Mouse (Mus musculus): ENCODE data around the gene Adam6b. TPM values are rescaled to one million over a fixed set of nuclear protein-coding genes. Genes with fewer than 3 reads are reported as not detected.
A peak's percentile ranks its signal among the peaks of the same experiment; 100 is the strongest.
"Not testable (repeated sequence)": the region's sequence is repeated elsewhere in the genome, so short reads cannot be mapped to it uniquely, and the experiment has no call there.

The Adam6b gene
- not detected for total RNA-seq (2021)
- long read RNA-seq, experiment 1 = 0 reads
- long read RNA-seq, experiment 2 = 0 reads

DNA sequence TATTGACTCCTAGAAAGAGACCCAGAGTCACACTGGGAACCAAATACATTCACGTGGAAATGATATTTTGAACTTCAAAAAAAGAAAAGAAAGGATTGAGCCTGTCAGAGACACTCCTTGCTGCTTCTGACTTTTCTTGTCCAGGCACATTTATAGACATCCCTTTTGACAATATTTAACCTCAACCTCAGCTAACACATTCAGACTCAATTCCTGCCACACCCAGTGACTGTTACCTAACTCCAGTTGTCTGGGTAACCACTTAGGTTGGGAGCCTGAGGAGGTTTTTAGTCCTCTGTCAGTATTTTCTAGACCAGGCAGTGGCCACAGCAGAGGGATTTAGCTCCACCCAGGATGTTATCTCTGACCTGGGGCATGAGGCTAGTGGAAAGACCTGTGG is at the start of gene Adam6b:
TSS of gene Adam6b (plus strand) at position 301 of the 400 bp plus-strand sequence.
- not testable (repeated sequence) for DNase-seq (ENCODE audit: low spot score in 2 of 2)

DNA sequence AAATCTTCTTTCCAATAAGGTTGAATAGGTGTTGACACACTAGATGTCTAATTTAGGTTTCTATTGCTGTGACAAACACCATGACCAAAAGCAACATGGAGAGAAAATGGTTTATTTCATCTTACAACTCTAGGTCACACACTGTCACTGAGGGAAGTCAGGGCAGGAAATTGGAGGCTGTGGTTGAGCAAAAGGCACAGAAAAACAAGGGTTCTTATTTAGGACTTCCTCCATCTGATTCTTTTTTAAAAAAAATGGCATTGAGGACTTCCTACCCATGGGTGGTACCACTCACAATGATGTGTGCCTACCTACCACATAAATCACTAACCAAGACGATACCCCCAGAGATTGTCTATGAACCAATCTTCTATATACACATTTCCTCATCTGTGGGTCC is 43.2 kb upstream of the Adam6b start:
- DNase-seq (ENCODE audit: low spot score in 2 of 2) = no peak

DNA sequence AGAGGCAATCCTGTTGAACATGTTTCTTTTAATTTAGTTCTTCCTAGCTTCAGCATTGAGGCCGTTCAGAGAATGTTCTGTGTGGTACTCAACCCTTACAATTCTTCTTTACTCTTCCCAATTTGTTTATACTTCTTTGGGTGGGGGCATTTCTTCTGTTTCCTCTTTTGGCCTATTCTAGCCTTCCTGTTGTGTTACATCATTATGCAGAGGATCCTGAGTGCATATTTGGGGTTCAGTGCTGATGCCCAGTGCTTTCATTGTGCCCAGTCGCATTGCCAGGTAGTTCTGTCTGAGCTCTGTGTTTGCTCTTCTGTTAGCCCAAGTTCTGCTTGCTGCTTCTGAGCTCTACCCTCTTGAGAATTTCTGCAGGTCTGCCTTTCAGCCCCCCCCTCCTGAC is 13.1 kb upstream of the Adam6b start:
- DNase-seq (ENCODE audit: low spot score in 2 of 2) = no peak

DNA sequence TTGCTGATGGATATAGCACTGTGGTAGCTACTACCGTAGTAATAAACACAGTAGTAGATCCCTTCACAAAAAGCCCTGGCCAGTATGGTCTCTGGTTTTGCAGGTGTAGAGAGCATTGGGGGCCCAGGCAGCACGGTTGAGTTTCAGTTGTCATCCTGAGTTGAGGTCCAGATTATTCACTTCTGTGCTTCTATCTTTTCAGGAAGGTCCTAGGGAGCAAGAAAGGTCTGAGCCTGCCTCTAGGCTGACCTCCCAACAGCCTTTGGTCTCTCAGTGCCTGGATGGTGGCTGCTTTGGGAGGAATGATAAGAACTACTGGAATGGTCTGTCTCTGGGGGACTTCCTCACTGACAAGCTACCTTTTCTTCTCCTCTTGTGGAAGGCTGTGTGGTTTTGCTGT is 7.2 kb upstream of the Adam6b start:
- no peak for DNase-seq (ENCODE audit: low spot score in 2 of 2)

DNA sequence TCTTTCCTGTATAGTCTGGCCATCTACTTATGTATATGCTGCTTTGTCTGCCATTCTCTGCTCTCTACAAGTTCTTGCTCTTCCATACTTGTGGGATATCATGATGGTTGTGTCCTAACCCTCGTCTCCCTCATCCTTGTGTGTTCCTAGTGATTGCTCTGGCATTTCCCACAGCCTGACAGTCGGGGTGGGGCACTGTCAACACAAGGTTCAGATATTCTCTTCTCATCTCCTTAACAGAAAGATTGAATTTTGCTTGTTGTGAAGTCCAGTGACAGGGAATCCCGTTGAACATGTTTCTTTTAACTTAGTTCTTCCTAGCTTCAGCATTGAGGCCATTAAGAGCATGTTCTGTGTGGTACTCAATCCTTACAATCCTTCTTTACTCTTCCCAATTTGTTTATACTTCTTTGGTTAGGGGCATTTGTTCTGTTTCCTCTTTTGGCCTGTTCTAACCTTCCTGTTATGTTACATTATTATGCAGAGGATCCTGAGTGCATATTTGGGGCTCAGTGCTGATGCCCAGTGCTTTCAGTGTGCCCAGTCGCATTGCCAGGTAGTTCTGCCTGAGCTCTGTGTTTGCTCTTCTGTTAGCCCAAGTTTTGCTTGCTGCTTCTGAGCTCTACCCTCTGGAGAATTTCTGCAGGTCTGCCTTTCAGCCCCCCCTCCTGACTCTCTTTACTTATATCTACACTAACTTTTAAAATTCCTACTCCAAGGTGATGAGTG is 6.5 kb upstream of the Adam6b start:
- DNase-seq (ENCODE audit: low spot score in 2 of 2) = no peak

DNA sequence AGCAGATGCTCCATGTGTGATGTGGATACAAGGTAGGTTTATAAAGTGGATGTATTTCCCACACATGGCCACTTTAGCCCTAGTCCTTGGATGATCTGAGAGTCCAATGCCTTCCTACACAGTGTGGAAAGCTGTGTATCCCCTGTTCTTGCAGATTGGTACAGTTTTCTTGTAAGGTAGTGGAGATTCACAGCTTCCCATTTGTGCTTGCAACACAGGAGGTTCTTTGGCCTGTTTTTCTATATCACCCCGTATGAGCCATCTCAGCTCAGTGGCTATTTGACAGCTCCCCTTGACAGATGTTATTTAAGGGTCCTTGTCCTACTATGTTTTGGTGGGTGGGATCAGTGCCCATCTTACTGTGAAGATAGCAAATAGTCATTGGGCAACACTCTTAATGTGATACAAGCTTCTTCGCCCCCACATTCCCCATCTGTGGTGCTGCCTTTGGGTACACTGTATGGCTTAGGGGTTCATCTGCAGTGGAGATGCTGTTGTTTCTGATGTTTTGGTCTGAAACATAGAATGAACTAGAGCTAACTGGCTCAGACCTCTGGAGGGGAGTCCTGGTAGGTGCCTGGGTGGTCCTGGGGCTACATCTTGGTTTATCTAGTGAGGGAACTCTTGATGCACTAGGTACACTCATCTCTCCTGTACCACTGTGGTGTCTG is 5.7 kb upstream of the Adam6b start:
- no peak for DNase-seq (ENCODE audit: low spot score in 2 of 2)

DNA sequence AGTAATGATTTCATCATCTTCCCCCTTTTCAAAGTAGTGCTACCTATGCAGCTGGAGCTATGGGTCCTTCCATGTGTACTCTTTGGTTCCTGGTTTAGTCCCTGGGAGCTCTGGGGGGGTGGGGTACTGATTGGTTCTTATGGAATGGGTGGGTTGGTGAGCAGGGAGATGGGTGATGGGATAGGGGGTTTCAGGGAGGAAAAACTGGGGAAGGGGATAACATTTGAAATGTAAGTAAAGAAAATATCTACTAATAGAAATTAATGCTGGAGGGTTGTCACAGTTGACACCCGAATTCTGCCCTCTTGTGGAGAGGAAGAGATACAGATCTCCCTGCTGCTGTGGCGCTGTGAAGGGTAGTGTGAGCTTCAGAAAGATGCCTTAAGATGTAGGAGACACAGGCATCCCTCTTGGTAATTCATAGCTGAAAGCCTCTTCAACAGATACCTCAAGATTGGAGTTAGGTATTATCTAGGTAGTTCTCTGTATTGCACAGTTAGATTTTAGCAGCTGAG is 4.3 kb upstream of the Adam6b start:
- DNase-seq (ENCODE audit: low spot score in 2 of 2) = no peak

DNA sequence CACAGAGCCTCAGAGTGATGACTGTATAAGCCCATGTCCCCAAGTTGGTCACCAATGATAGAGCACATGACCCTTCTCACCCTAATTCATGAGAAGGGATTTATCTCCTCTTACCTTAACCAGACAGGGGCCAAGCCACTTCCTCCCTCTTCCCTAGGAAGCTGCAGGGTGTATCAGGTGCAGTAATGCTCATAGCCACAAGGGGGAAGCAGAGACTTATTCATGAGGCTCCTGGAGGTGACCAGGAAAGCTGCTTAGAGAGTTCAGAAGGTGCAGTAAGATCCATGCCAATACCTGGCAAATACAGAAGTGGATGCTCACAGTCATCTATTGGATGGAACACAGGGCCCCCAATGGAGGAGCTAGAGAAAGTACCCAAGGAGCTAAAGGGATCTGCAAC is 1.6 kb upstream of the Adam6b start:
- peak; percentile 28 to 36 for DNase-seq (ENCODE audit: low spot score in 2 of 2)

DNA sequence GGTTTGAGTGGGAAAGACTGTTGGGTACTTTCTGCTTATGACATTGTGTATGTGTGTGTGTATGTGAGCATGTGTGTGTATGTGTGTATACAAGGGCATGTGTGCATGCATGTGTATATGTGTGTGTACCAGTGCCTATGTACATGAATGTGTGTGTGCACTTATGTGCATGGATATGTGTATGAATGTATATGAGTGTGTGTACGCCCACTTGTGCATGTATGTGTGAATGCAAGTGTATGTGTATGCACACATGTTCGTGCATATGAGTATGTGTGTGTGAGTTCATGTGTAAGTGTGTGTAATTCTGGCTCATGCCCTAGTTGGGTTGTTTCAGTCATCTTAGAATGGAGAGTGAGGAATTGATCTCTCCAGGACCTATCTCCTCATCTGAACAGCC is 36.6 kb downstream of the Adam6b start:
- DNase-seq (ENCODE audit: low spot score in 2 of 2) = no peak

Other genes with a start within 250 kb of the Adam6b start
- gene Adam6a, start 54.4 kb downstream of the Adam6b start, total RNA-seq (2021) = not detected

Data from gastrocnemius, postnatal 4 days (tissue).